Mouse (Mus musculus): ENCODE measurements around the gene Cd207. TPM values are rescaled to one million over a fixed set of nuclear protein-coding genes. Genes with fewer than 3 reads are reported as not detected.

The Cd207 gene
- polyA plus RNA-seq (2012; fragmentation: generic; extraction: Trizol): not detected
- long read RNA-seq, experiment 1: 0 reads
- long read RNA-seq, experiment 2, partial matches to known transcripts: 0 of 1 reads
- long read RNA-seq, experiment 2, other reads (novel, unspliced or antisense): 0 of 1 reads

- H3K36me3 ChIP-seq (ENCODE audit: control insufficient read depth, insufficient read depth): no peaks in the 10 kb centered on the region
- no peak within 1 kb of the TSS for H3ac ChIP-seq (ENCODE audit: control insufficient read depth, insufficient read length, low read depth)
Observed at GRCm38 (mm10) chr6:83677757-83678156, at the start of gene Cd207. Cd207 (minus strand) TSS chr6:83677857.

GRCm38 (mm10) chr6:83727178-83727577 lies 49.5 kb upstream of the Cd207 start:
- TF ChIP-seq FOSL1 (IDR thresholded peaks at IDR 0.05; ENCODE audit: insufficient read depth, low read length, poor library complexity, severe bottlenecking): no peak
- no peak for TF ChIP-seq MYOD1 (IDR thresholded peaks at IDR 0.05; ENCODE audit: control insufficient read depth, insufficient read length, low read depth)
- no peak for TF ChIP-seq CTCF (IDR thresholded peaks at IDR 0.05; ENCODE audit: control insufficient read depth, insufficient read depth, insufficient read length)
- TF ChIP-seq CEBPB (IDR thresholded peaks at IDR 0.05; ENCODE audit: low read depth): no peak
- no peak for TF ChIP-seq USF1 (IDR thresholded peaks at IDR 0.05; ENCODE audit: low read depth)
- no peak for TF ChIP-seq MAX (IDR thresholded peaks at IDR 0.05)
- no peak for TF ChIP-seq MYOG (IDR thresholded peaks at IDR 0.05; ENCODE audit: control insufficient read depth, extremely low read depth, insufficient read length)
- Histone ChIP-seq H3K4me3 (ENCODE audit: insufficient read depth, poor library complexity, severe bottlenecking) (no peak overlapping the region), H3K79me3 (ENCODE audit: low read depth) (no peaks in the 10 kb centered on the region), H3ac (ENCODE audit: control insufficient read depth, insufficient read length, low read depth) (no peak overlapping the region), H3K79me2 (ENCODE audit: control insufficient read depth, insufficient read depth) (no peaks in the 10 kb centered on the region), H3K27me3 (ENCODE audit: control insufficient read depth, insufficient read depth, insufficient read length) (peaks cover 15% of the 10 kb centered on the region), H3K36me3 (ENCODE audit: control insufficient read depth, insufficient read depth) (no peaks in the 10 kb centered on the region)

More at GRCm38 (mm10) chr6:83677757-83678156, at the start of gene Cd207:
- Histone ChIP-seq H3K79me3 (ENCODE audit: low read depth) (no peaks in the 10 kb centered on the region), H3K27me3 (ENCODE audit: control insufficient read depth, insufficient read depth, insufficient read length) (peaks cover 20% of the 10 kb centered on the region), H3K79me2 (ENCODE audit: control insufficient read depth, insufficient read depth) (no peaks in the 10 kb centered on the region), H3K4me3 (ENCODE audit: insufficient read depth, poor library complexity, severe bottlenecking) (no peak within 1 kb of the TSS)
- no peak for TF ChIP-seq USF1 (IDR thresholded peaks at IDR 0.05; ENCODE audit: low read depth)
- no peak for TF ChIP-seq MYOD1 (IDR thresholded peaks at IDR 0.05; ENCODE audit: control insufficient read depth, insufficient read length, low read depth)
- no peak for TF ChIP-seq MAX (IDR thresholded peaks at IDR 0.05)
- no peak for TF ChIP-seq MYOG (IDR thresholded peaks at IDR 0.05; ENCODE audit: control insufficient read depth, extremely low read depth, insufficient read length)
- TF ChIP-seq CEBPB (IDR thresholded peaks at IDR 0.05; ENCODE audit: low read depth): no peak
- no peak for TF ChIP-seq FOSL1 (IDR thresholded peaks at IDR 0.05; ENCODE audit: insufficient read depth, low read length, poor library complexity, severe bottlenecking)
- TF ChIP-seq CTCF (IDR thresholded peaks at IDR 0.05; ENCODE audit: control insufficient read depth, insufficient read depth, insufficient read length): no peak

GRCm38 (mm10) chr6:83722526-83722925 lies 44.9 kb upstream of the Cd207 start:
- TF ChIP-seq USF1 (IDR thresholded peaks at IDR 0.05; ENCODE audit: low read depth) (no peak), CTCF (IDR thresholded peaks at IDR 0.05; ENCODE audit: control insufficient read depth, insufficient read depth, insufficient read length) (no peak)
- Histone ChIP-seq H3K79me2 (ENCODE audit: control insufficient read depth, insufficient read depth) (no peaks in the 10 kb centered on the region), H3K36me3 (ENCODE audit: control insufficient read depth, insufficient read depth) (no peaks in the 10 kb centered on the region), H3K27me3 (ENCODE audit: control insufficient read depth, insufficient read depth, insufficient read length) (peaks cover 25% of the 10 kb centered on the region), H3K4me3 (ENCODE audit: insufficient read depth, poor library complexity, severe bottlenecking) (no peak overlapping the region), H3K79me3 (ENCODE audit: low read depth) (no peaks in the 10 kb centered on the region), H3ac (ENCODE audit: control insufficient read depth, insufficient read length, low read depth) (no peak overlapping the region)

GRCm38 (mm10) chr6:83717026-83717425 lies 39.4 kb upstream of the Cd207 start:
- H3K79me2 ChIP-seq (ENCODE audit: control insufficient read depth, insufficient read depth): no peaks in the 10 kb centered on the region
- no peaks in the 10 kb centered on the region for H3K36me3 ChIP-seq (ENCODE audit: control insufficient read depth, insufficient read depth)
- no peaks in the 10 kb centered on the region for H3K79me3 ChIP-seq (ENCODE audit: low read depth)
- H3K4me3 ChIP-seq (ENCODE audit: insufficient read depth, poor library complexity, severe bottlenecking): no peak overlapping the region
- H3K27me3 ChIP-seq (ENCODE audit: control insufficient read depth, insufficient read depth, insufficient read length): peaks cover 46% of the 10 kb centered on the region
- TF ChIP-seq MYOG (IDR thresholded peaks at IDR 0.05; ENCODE audit: control insufficient read depth, extremely low read depth, insufficient read length) (no peak), CEBPB (IDR thresholded peaks at IDR 0.05; ENCODE audit: low read depth) (no peak), FOSL1 (IDR thresholded peaks at IDR 0.05; ENCODE audit: insufficient read depth, low read length, poor library complexity, severe bottlenecking) (no peak), MAX (IDR thresholded peaks at IDR 0.05) (no peak), MYOD1 (IDR thresholded peaks at IDR 0.05; ENCODE audit: control insufficient read depth, insufficient read length, low read depth) (no peak), USF1 (IDR thresholded peaks at IDR 0.05; ENCODE audit: low read depth) (no peak), CTCF (IDR thresholded peaks at IDR 0.05; ENCODE audit: control insufficient read depth, insufficient read depth, insufficient read length) (no peak)
- no peak overlapping the region for H3ac ChIP-seq (ENCODE audit: control insufficient read depth, insufficient read length, low read depth)

- no peak overlapping the region for H3K4me3 ChIP-seq (ENCODE audit: insufficient read depth, poor library complexity, severe bottlenecking)
- TF ChIP-seq MYOD1 (IDR thresholded peaks at IDR 0.05; ENCODE audit: control insufficient read depth, insufficient read length, low read depth) (no peak), MYOG (IDR thresholded peaks at IDR 0.05; ENCODE audit: control insufficient read depth, extremely low read depth, insufficient read length) (no peak), CEBPB (IDR thresholded peaks at IDR 0.05; ENCODE audit: low read depth) (no peak), CTCF (IDR thresholded peaks at IDR 0.05; ENCODE audit: control insufficient read depth, insufficient read depth, insufficient read length) (no peak), USF1 (IDR thresholded peaks at IDR 0.05; ENCODE audit: low read depth) (no peak), FOSL1 (IDR thresholded peaks at IDR 0.05; ENCODE audit: insufficient read depth, low read length, poor library complexity, severe bottlenecking) (no peak), MAX (IDR thresholded peaks at IDR 0.05) (no peak)
- peaks cover 38% of the 10 kb centered on the region for H3K27me3 ChIP-seq (ENCODE audit: control insufficient read depth, insufficient read depth, insufficient read length)
Observed at GRCm38 (mm10) chr6:83715461-83716196, 38.0 kb upstream of the Cd207 start.

More at GRCm38 (mm10) chr6:83715461-83716196, 38.0 kb upstream of the Cd207 start:
- H3K79me3 ChIP-seq (ENCODE audit: low read depth): no peaks in the 10 kb centered on the region
- no peaks in the 10 kb centered on the region for H3K36me3 ChIP-seq (ENCODE audit: control insufficient read depth, insufficient read depth)
- no peak overlapping the region for H3ac ChIP-seq (ENCODE audit: control insufficient read depth, insufficient read length, low read depth)
- no peaks in the 10 kb centered on the region for H3K79me2 ChIP-seq (ENCODE audit: control insufficient read depth, insufficient read depth)
